ENCODE assay signal across 11 mouse cellular contexts in the genomic region with DNA sequence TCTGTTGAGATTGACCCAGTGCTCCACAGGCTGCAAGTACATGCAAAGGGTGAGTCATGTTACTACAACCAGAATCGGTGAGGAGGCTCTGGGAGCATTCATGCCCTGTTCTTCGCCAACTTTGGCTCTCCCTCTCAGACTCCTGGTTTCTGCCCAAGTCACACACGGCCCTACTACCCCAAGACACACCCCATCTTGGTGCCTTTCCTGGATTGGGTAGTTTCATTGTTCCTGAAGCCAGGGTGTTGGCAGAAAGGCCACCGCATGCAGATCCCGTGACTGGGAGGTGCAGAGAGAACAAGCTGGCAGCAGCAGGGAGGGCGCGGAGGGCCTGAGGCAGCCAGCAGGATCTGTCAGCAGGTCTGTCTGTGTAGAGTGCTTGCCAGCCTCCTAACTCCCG.
DNase-seq lines count a peak whose midpoint lies in the region; ATAC-seq and TF ChIP-seq lines count a peak whose summit lies in the region.
"Had no signal": no experiment of that assay in that cellular context is flagged by ENCODE, and none has a peak within 500 bp of the region (broad histone marks: within the 10 kb centered on the region; RNA-seq: fewer than 3 reads in every experiment).

No protein-coding gene starts in this region.

- no peaks in the 10 kb centered on the region for H3K36me3 ChIP-seq in intestine, postnatal 0 days (ENCODE audit: control insufficient read depth, insufficient read depth)
- H3K36me3 ChIP-seq in intestine, embryonic 15.5 days = no peaks in the 10 kb centered on the region
- H3K36me3 ChIP-seq in G1E (replicated peaks) = no peaks in the 10 kb centered on the region
- H3K36me3 ChIP-seq in hindbrain, postnatal 0 days (ENCODE audit: insufficient read depth, low read length) = no peaks in the 10 kb centered on the region
- H3K36me3 ChIP-seq: limb, embryonic 12.5 days; neural tube, embryonic 12.5 days had no signal

- H3K27me3 ChIP-seq in intestine, postnatal 0 days (replicated peaks; ENCODE audit: control insufficient read depth, insufficient read depth, low read length) = no peaks in the 10 kb centered on the region
- H3K27me3 ChIP-seq in intestine, embryonic 15.5 days (replicated peaks) = no peaks in the 10 kb centered on the region
- no peaks in the 10 kb centered on the region for H3K27me3 ChIP-seq in G1E (ENCODE audit: insufficient read depth, low read length)
- H3K27me3 ChIP-seq in hindbrain, postnatal 0 days (ENCODE audit: insufficient read depth, low read length) = no peaks in the 10 kb centered on the region
- H3K27me3 ChIP-seq: limb, embryonic 12.5 days; neural tube, embryonic 12.5 days had no signal

- no peaks in the 10 kb centered on the region for H3K9me3 ChIP-seq in intestine, postnatal 0 days (ENCODE audit: control insufficient read depth)
- H3K9me3 ChIP-seq in intestine, embryonic 15.5 days = no peaks in the 10 kb centered on the region
- peaks cover 97% of the 10 kb centered on the region for H3K9me3 ChIP-seq in G1E (replicated peaks)
- H3K9me3 ChIP-seq in hindbrain, postnatal 0 days (ENCODE audit: low read length) = no peaks in the 10 kb centered on the region
- H3K9me3 ChIP-seq: neural tube, embryonic 12.5 days had no signal

- H3K4me1 ChIP-seq in intestine, postnatal 0 days (replicated peaks; ENCODE audit: control insufficient read depth, insufficient read depth, low read length) = 0 out of 2 replicates have a peak, but pooled peaks cover 3% of the 10 kb centered on the region
- H3K4me1 ChIP-seq in intestine, embryonic 15.5 days (replicated peaks) = peaks cover 12% of the 10 kb centered on the region; the same call in 1 of the 2 replicates
- H3K4me1 ChIP-seq in G1E (ENCODE audit: insufficient read depth, low read depth, low read length) = no peaks in the 10 kb centered on the region
- peaks cover 32% of the 10 kb centered on the region for H3K4me1 ChIP-seq in hindbrain, postnatal 0 days (ENCODE audit: insufficient read depth, low read length)

- TF ChIP-seq CTCF in intestine, postnatal 0 days (IDR thresholded peaks at IDR 0.05; ENCODE audit: low read depth) = no peak
- TF ChIP-seq CTCF in G1E (IDR thresholded peaks at IDR 0.05; ENCODE audit: low read depth, low read length) = no peak
- no peak for TF ChIP-seq CTCF in hindbrain, postnatal 0 days (IDR thresholded peaks at IDR 0.05; ENCODE audit: low read depth)

- no peak overlapping the region for H3K27ac ChIP-seq in intestine, postnatal 0 days (ENCODE audit: low read depth, low read length)
- no peak overlapping the region for H3K27ac ChIP-seq in intestine, embryonic 15.5 days
- no peak overlapping the region for H3K27ac ChIP-seq in hindbrain, postnatal 0 days
- H3K27ac ChIP-seq: limb, embryonic 12.5 days; neural tube, embryonic 12.5 days had no signal

- no peak overlapping the region for H3K4me2 ChIP-seq in intestine, postnatal 0 days (replicated peaks; ENCODE audit: low read depth)
- no peak overlapping the region for H3K4me2 ChIP-seq in intestine, embryonic 15.5 days (replicated peaks)
- no peak overlapping the region for H3K4me2 ChIP-seq in hindbrain, postnatal 0 days (ENCODE audit: low read depth, low read length)
- H3K4me2 ChIP-seq: limb, embryonic 12.5 days; neural tube, embryonic 12.5 days had no signal

- WGBS in intestine, postnatal 0 days = 72% methylated on average over 8 of the region's 8 CpGs
- 84% methylated on average over 8 of the region's 8 CpGs for WGBS in intestine, embryonic 15.5 days
- whole genome bisulfite sequencing in hindbrain, postnatal 0 days = 50% methylated on average over 8 of the region's 8 CpGs

- no peak overlapping the region for H3K4me3 ChIP-seq in intestine, postnatal 0 days (ENCODE audit: low read depth, low read length)
- no peak overlapping the region for H3K4me3 ChIP-seq in intestine, embryonic 15.5 days (replicated peaks)
- H3K4me3 ChIP-seq in G1E (ENCODE audit: low read depth, low read length) = peak overlapping the region; percentile 18; the same call in 1 of the 2 replicates
- H3K4me3 ChIP-seq in hindbrain, postnatal 0 days (ENCODE audit: low read length) = no peak overlapping the region
- H3K4me3 ChIP-seq: erythroblast, embryonic 14.5 days; limb, embryonic 12.5 days; neural tube, embryonic 12.5 days had no signal

- no peak for DNase-seq in G1E (ENCODE audit: low spot score)
- peak; percentile 46 to 55 for DNase-seq in cerebellum, postnatal 14 days
- DNase-seq in hindbrain, postnatal 0 days (ENCODE audit: low spot score) = peak; percentile 50
- no peak for DNase-seq in gastrocnemius, postnatal 10 days
- DNase-seq in frontal cortex, postnatal 10 days (ENCODE audit: low spot score in 2 of 2) = no peak
- no peak for DNase-seq in gastrocnemius, postnatal 25 days

- ATAC-seq in intestine, postnatal 0 days = peak; percentile 26; the same call in 1 of the 2 replicates
- no peak for ATAC-seq in intestine, embryonic 15.5 days
- no peak for ATAC-seq in G1E (ENCODE audit: extremely low read depth, insufficient number of reproducible peaks, low FRiP score, poor library complexity, severe bottlenecking)
- peak; percentile 50 for ATAC-seq in hindbrain, postnatal 0 days

- no peak overlapping the region for H3K9ac ChIP-seq in intestine, postnatal 0 days (ENCODE audit: low read depth, low read length)
- H3K9ac ChIP-seq in intestine, embryonic 15.5 days = no peak overlapping the region
- no peak overlapping the region for H3K9ac ChIP-seq in hindbrain, postnatal 0 days (replicated peaks; ENCODE audit: low read length)
- H3K9ac ChIP-seq: limb, embryonic 12.5 days; neural tube, embryonic 12.5 days had no signal

Comparison
In these comparisons a context has a peak if more than half of its experiments do, and no peak if none do; other contexts are left out.
1. ATAC-seq: peak in intestine, postnatal 0 days (single experiment) and hindbrain, postnatal 0 days (single experiment); none in intestine, embryonic 15.5 days (single experiment) and G1E (single experiment).
2. DNase-seq: peak in cerebellum, postnatal 14 days (2 of 2) and hindbrain, postnatal 0 days (single experiment); none in G1E (single experiment), gastrocnemius, postnatal 10 days (single experiment), frontal cortex, postnatal 10 days (0 of 2) and gastrocnemius, postnatal 25 days (single experiment).